Mouse (Mus musculus): Measurements from ENCODE around the gene 4930590J08Rik. TPM values are rescaled to one million over a fixed set of nuclear protein-coding genes. Genes with fewer than 3 reads are reported as not detected.

The 4930590J08Rik gene
- total and polyA plus RNA-seq, 3 experiments = 0.12 to 2.3 (median 2.0) TPM

DNA sequence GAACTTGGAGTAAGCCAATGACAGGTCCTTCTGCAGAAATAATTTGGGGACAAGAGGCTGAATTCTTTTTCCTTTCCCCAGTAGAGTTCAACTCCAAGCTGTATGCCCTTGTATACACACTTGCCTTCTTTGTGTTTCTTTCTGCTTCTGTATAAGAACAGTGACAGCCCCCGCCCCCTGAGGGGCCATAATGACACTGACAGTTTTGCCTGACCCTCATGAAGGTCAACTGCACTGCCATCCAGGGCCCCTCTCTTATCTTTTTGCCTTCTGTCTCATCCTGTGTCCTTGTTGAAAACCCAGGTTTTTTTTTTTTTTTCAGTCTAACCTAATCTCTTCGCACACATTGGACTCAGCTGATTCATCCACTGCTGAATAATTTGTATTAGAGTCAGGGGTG is 29.8 kb upstream of the 4930590J08Rik start:
- no peaks in the 10 kb centered on the region for H3K9me3 ChIP-seq (replicated peaks)
- H3K27me3 ChIP-seq (ENCODE audit: insufficient read depth, low read length) = peaks cover 5% of the 10 kb centered on the region
- H3K36me3 ChIP-seq (replicated peaks) = no peaks in the 10 kb centered on the region
- H3K4me1 ChIP-seq (ENCODE audit: insufficient read depth, low read depth, low read length) = peaks cover 28% of the 10 kb centered on the region
- DNase-seq (ENCODE audit: low spot score) (no peak), ATAC-seq (ENCODE audit: extremely low read depth, insufficient number of reproducible peaks, low FRiP score, poor library complexity, severe bottlenecking) (peak; percentile 48)
- no peak for TF ChIP-seq POLR2AphosphoS5 (IDR thresholded peaks at IDR 0.05; ENCODE audit: insufficient replicate concordance, low read depth, low read length)
- TF ChIP-seq TAL1 (conservative IDR thresholded peaks at IDR 0.05; ENCODE audit: low read depth, low read length) = peak; percentile 37; the same call in 1 of the 2 replicates
- TF ChIP-seq GATA2 (IDR thresholded peaks at IDR 0.05; ENCODE audit: borderline replicate concordance, low read depth, low read length) = no peak
- no peak for TF ChIP-seq GATA1 (IDR thresholded peaks at IDR 0.05; ENCODE audit: borderline replicate concordance, low read length)
- no peak for TF ChIP-seq CTCF (IDR thresholded peaks at IDR 0.05; ENCODE audit: low read depth, low read length)
- no peak overlapping the region for H3K4me3 ChIP-seq (ENCODE audit: low read depth, low read length)

DNA sequence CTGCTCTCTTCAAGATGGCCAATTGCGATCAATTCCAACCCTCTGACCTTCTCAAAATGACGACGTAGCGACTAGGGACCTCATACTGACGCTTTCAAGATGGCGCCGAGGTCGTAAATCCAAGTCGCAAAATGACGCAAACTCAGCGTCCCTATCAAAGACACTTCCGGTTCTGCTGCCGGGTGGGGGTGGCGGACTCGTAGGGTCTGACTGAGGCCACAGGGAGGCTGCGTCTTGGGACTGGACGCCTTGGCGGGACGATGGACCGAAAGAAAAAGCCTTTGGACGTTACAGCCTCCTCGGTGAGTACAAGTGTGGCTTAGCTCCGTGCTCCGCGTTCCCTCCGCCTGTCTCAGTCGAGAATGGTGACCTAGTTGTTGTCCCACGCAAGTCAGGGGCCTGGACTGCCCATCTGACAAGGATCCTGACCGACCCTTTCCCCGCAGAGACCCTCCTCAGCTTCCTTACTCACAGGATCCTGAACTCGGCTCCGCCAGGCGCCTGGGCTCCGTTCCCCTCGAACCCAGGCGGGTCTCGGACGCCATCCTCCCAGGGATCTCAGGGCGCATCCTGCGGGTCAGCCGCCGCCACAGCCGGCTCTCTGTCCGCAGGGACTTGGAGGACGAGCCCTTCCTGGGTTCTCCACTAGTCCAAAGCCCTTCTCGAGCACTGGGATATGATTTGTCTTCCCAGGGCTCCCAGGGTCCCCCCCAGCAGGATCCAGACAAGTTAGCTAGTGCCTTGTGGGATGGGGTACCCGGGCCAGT is 24.5 kb upstream of the 4930590J08Rik start, which contains the start of gene Ccdc174:
Gene Ccdc174, plus strand, starts transcription at position 169 of the 767 bp plus-strand sequence.
- Histone ChIP-seq H3K27me3 (ENCODE audit: insufficient read depth, low read length) (no peaks in the 10 kb centered on the region), H3K4me1 (ENCODE audit: insufficient read depth, low read depth, low read length) (peaks cover 21% of the 10 kb centered on the region), H3K9me3 (replicated peaks) (no peaks in the 10 kb centered on the region), H3K36me3 (replicated peaks) (peaks cover 27% of the 10 kb centered on the region), H3K4me3 (ENCODE audit: low read depth, low read length) (peak within 1 kb of the TSS; percentile 81)
- DNase-seq (ENCODE audit: low spot score) (peak; percentile 77), ATAC-seq (ENCODE audit: extremely low read depth, insufficient number of reproducible peaks, low FRiP score, poor library complexity, severe bottlenecking) (peak; percentile 81)
- no peak for TF ChIP-seq GATA1 (IDR thresholded peaks at IDR 0.05; ENCODE audit: borderline replicate concordance, low read length)
- no peak for TF ChIP-seq CTCF (IDR thresholded peaks at IDR 0.05; ENCODE audit: low read depth, low read length)
- TF ChIP-seq POLR2AphosphoS5 (IDR thresholded peaks at IDR 0.05; ENCODE audit: insufficient replicate concordance, low read depth, low read length) = no peak
- no peak for TF ChIP-seq GATA2 (IDR thresholded peaks at IDR 0.05; ENCODE audit: borderline replicate concordance, low read depth, low read length)

DNA sequence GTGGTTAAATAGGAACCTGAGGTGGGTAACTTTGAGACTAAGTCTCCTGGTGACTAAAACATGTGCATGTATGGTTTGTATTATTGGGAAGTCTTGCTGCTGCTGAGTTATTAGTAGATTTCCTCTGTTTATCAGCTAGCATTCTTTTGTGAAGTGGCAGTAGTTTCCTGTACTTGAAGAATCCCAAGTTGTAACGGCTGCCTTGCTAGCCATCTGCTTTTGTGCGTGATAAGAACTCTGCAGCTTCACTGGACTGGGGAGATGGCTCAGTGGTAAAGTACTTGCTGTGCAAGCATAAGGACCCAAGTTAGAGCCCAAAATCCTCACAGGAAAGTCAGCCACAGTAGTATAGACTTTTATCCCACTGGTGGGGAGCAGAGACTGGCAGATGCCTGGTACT is 18.8 kb upstream of the 4930590J08Rik start:
- H3K36me3 ChIP-seq (replicated peaks) = peaks cover 79% of the 10 kb centered on the region

GRCm38 (mm10) chr6:91889255-91889906 is 13.2 kb upstream of the 4930590J08Rik start:
- TF ChIP-seq TAL1 (conservative IDR thresholded peaks at IDR 0.05; ENCODE audit: low read depth, low read length) = no peak
- no peak for TF ChIP-seq POLR2AphosphoS5 (IDR thresholded peaks at IDR 0.05; ENCODE audit: insufficient replicate concordance, low read depth, low read length)
- no peak for TF ChIP-seq GATA1 (IDR thresholded peaks at IDR 0.05; ENCODE audit: borderline replicate concordance, low read length)
- TF ChIP-seq CTCF (IDR thresholded peaks at IDR 0.05; ENCODE audit: low read depth, low read length) = no peak
- no peak for TF ChIP-seq GATA2 (IDR thresholded peaks at IDR 0.05; ENCODE audit: borderline replicate concordance, low read depth, low read length)
- H3K4me1 ChIP-seq (ENCODE audit: insufficient read depth, low read depth, low read length) = no peaks in the 10 kb centered on the region
- DNase-seq (ENCODE audit: low spot score) (no peak), ATAC-seq (ENCODE audit: extremely low read depth, insufficient number of reproducible peaks, low FRiP score, poor library complexity, severe bottlenecking) (no peak)
- H3K4me3 ChIP-seq (ENCODE audit: low read depth, low read length) = no peak overlapping the region
- H3K9me3 ChIP-seq (replicated peaks) = no peaks in the 10 kb centered on the region
- peaks cover 91% of the 10 kb centered on the region for H3K36me3 ChIP-seq (replicated peaks)
- no peaks in the 10 kb centered on the region for H3K27me3 ChIP-seq (ENCODE audit: insufficient read depth, low read length)

More for the DNA sequence above, 18.8 kb upstream of the 4930590J08Rik start:
- H3K4me3 ChIP-seq (ENCODE audit: low read depth, low read length) = no peak overlapping the region
- no peaks in the 10 kb centered on the region for H3K27me3 ChIP-seq (ENCODE audit: insufficient read depth, low read length)
- no peak for ATAC-seq (ENCODE audit: extremely low read depth, insufficient number of reproducible peaks, low FRiP score, poor library complexity, severe bottlenecking)
- no peak for TF ChIP-seq GATA1 (IDR thresholded peaks at IDR 0.05; ENCODE audit: borderline replicate concordance, low read length)
- no peak for TF ChIP-seq GATA2 (IDR thresholded peaks at IDR 0.05; ENCODE audit: borderline replicate concordance, low read depth, low read length)
- H3K4me1 ChIP-seq (ENCODE audit: insufficient read depth, low read depth, low read length) = peaks cover 8% of the 10 kb centered on the region; the same call in 1 of the 2 replicates
- no peak for DNase-seq (ENCODE audit: low spot score)
- H3K9me3 ChIP-seq (replicated peaks) = no peaks in the 10 kb centered on the region

- Histone ChIP-seq H3K4me3 (ENCODE audit: low read depth, low read length) (no peak overlapping the region), H3K4me1 (ENCODE audit: insufficient read depth, low read depth, low read length) (no peaks in the 10 kb centered on the region), H3K9me3 (replicated peaks) (no peaks in the 10 kb centered on the region), H3K36me3 (replicated peaks) (peaks cover 89% of the 10 kb centered on the region), H3K27me3 (ENCODE audit: insufficient read depth, low read length) (no peaks in the 10 kb centered on the region)
- no peak for TF ChIP-seq TAL1 (conservative IDR thresholded peaks at IDR 0.05; ENCODE audit: low read depth, low read length)
- no peak for TF ChIP-seq GATA2 (IDR thresholded peaks at IDR 0.05; ENCODE audit: borderline replicate concordance, low read depth, low read length)
- no peak for TF ChIP-seq POLR2AphosphoS5 (IDR thresholded peaks at IDR 0.05; ENCODE audit: insufficient replicate concordance, low read depth, low read length)
- TF ChIP-seq CTCF (IDR thresholded peaks at IDR 0.05; ENCODE audit: low read depth, low read length) = no peak
- TF ChIP-seq GATA1 (IDR thresholded peaks at IDR 0.05; ENCODE audit: borderline replicate concordance, low read length) = no peak
- ATAC-seq (ENCODE audit: extremely low read depth, insufficient number of reproducible peaks, low FRiP score, poor library complexity, severe bottlenecking) = no peak
- no peak for DNase-seq (ENCODE audit: low spot score)
Measured at GRCm38 (mm10) chr6:91890615-91891014, 12.0 kb upstream of the 4930590J08Rik start.

- TF ChIP-seq GATA2 (IDR thresholded peaks at IDR 0.05; ENCODE audit: borderline replicate concordance, low read depth, low read length) = no peak
- TF ChIP-seq GATA1 (IDR thresholded peaks at IDR 0.05; ENCODE audit: borderline replicate concordance, low read length) = no peak
- TF ChIP-seq TAL1 (conservative IDR thresholded peaks at IDR 0.05; ENCODE audit: low read depth, low read length) = no peak
- TF ChIP-seq POLR2AphosphoS5 (IDR thresholded peaks at IDR 0.05; ENCODE audit: insufficient replicate concordance, low read depth, low read length) = no peak
- no peak for TF ChIP-seq CTCF (IDR thresholded peaks at IDR 0.05; ENCODE audit: low read depth, low read length)
- H3K27me3 ChIP-seq (ENCODE audit: insufficient read depth, low read length) = no peaks in the 10 kb centered on the region
- DNase-seq (ENCODE audit: low spot score) (no peak), ATAC-seq (ENCODE audit: extremely low read depth, insufficient number of reproducible peaks, low FRiP score, poor library complexity, severe bottlenecking) (no peak)
- H3K36me3 ChIP-seq (replicated peaks) = peaks cover 85% of the 10 kb centered on the region
- H3K9me3 ChIP-seq (replicated peaks) = no peaks in the 10 kb centered on the region
- no peak overlapping the region for H3K4me3 ChIP-seq (ENCODE audit: low read depth, low read length)
- no peaks in the 10 kb centered on the region for H3K4me1 ChIP-seq (ENCODE audit: insufficient read depth, low read depth, low read length)
Measured at GRCm38 (mm10) chr6:91891776-91892175, 10.8 kb upstream of the 4930590J08Rik start.
